Mouse (Mus musculus) midbrain, embryonic 10.5 days (tissue): ENCODE data around the gene Myd88. TPM values are rescaled to one million over a fixed set of nuclear protein-coding genes. Genes with fewer than 3 reads are reported as not detected.
"Not testable (repeated sequence)": the region's sequence is repeated elsewhere in the genome, so short reads cannot be mapped to it uniquely, and the experiment has no call there.

ENCODE experiments used
- DNase-seq: peaks from one replicate; pipeline ENCODE4 v3.0.0-alpha.2; 2017; ENCODE audit warnings: low spot score
- H3K27ac ChIP-seq: fragments of 300-500 bp; sonication (generic); replicated peaks from 2 replicates; pipeline ENCODE4 v1.5.1; 2016; ENCODE audit warnings: mild to moderate bottlenecking
- H3K27me3 ChIP-seq: fragments of 300-500 bp; sonication (generic); 2 replicates; pipeline ENCODE4 v1.6.1; 2016; ENCODE audit warnings: low read depth, mild to moderate bottlenecking; ENCODE audit not compliant: poor library complexity, severe bottlenecking
- H3K36me3 ChIP-seq: fragments of 300-500 bp; sonication (generic); 2 replicates; pipeline ENCODE4 v1.6.1; 2016; ENCODE audit warnings: mild to moderate bottlenecking, moderate library complexity
- H3K4me1 ChIP-seq: fragments of 300-500 bp; sonication (generic); 2 replicates; pipeline ENCODE4 v1.6.1; 2016
- H3K4me3 ChIP-seq: fragments of 300-500 bp; sonication (generic); 2 replicates; pipeline ENCODE4 v1.5.1; 2016; ENCODE audit warnings: mild to moderate bottlenecking, moderate library complexity
- H3K9me3 ChIP-seq: fragments of 300-500 bp; sonication (generic); replicated peaks from 2 replicates; pipeline ENCODE4 v1.6.1; 2016; ENCODE audit warnings: mild to moderate bottlenecking
- WGBS: fragments of 180-500 bp; shearing (Covaris S2); methylation state at CpG from one replicate; pipeline ENCODE4 v1.1.7; 2016; 5-methylcytosine and 5-hydroxymethylcytosine counted together
- polyA plus RNA-seq: library from polyadenylated mRNA; unstranded; fragments of >200 nt; fragmentation: Nextera tagmentation; extraction: Ambion mirVana; gene quantifications from 2 replicates; pipeline ENCODE4 v1.2.1, GENCODE M21; 2016

Myd88 gene
- polyA plus RNA-seq, result 7.5 and 8.2 TPM in 2 replicates

GRCm38 (mm10) chr9:119340909-119341816, at the start of gene Myd88:
Myd88 (minus strand) TSS chr9:119341411.
- Histone ChIP-seq H3K36me3 (peaks cover 37% of the 10 kb centered on the region), H3K27ac (peak within 1 kb of the TSS; percentile 91), H3K4me1 (peaks cover 34% of the 10 kb centered on the region), H3K9me3 (no peaks in the 10 kb centered on the region), H3K4me3 (peak within 1 kb of the TSS; percentile 84), H3K27me3 (peaks cover 27% of the 10 kb centered on the region)
- peak; percentile 95 for DNase-seq
- WGBS, result 0% methylated on average over 68 of the region's 68 CpGs

- Histone ChIP-seq H3K27ac (no peak overlapping the region), H3K9me3 (no peaks in the 10 kb centered on the region), H3K4me3 (no peak overlapping the region), H3K4me1 (no peaks in the 10 kb centered on the region), H3K36me3 (peaks cover 34% of the 10 kb centered on the region), H3K27me3 (no peaks in the 10 kb centered on the region)
- DNase-seq, result no peak
- 91% methylated on average over 2 of the region's 2 CpGs for WGBS
Observed at GRCm38 (mm10) chr9:119390214-119390613, 49.0 kb upstream of the Myd88 start.

- Histone ChIP-seq H3K36me3 (peaks cover 42% of the 10 kb centered on the region), H3K9me3 (no peaks in the 10 kb centered on the region), H3K4me3 (no peak overlapping the region), H3K27ac (no peak overlapping the region), H3K4me1 (no peaks in the 10 kb centered on the region), H3K27me3 (no peaks in the 10 kb centered on the region)
- no peak for DNase-seq
- WGBS, result 55% methylated on average over 5 of the region's 5 CpGs
Observed at GRCm38 (mm10) chr9:119388956-119389355, 47.7 kb upstream of the Myd88 start.

- Histone ChIP-seq H3K4me3 (no peak overlapping the region), H3K9me3 (no peaks in the 10 kb centered on the region), H3K36me3 (peaks cover 70% of the 10 kb centered on the region), H3K4me1 (peaks cover 3% of the 10 kb centered on the region; the same call in 1 of the 2 replicates), H3K27ac (no peak overlapping the region), H3K27me3 (no peaks in the 10 kb centered on the region)
- no peak for DNase-seq
- 62% methylated on average over 6 of the region's 6 CpGs for WGBS
Observed at GRCm38 (mm10) chr9:119382603-119383002, 41.4 kb upstream of the Myd88 start.

- no peak for DNase-seq
- Histone ChIP-seq H3K9me3 (no peaks in the 10 kb centered on the region), H3K27ac (no peak overlapping the region), H3K4me3 (no peak overlapping the region), H3K4me1 (peaks cover 3% of the 10 kb centered on the region; the same call in 1 of the 2 replicates), H3K27me3 (no peaks in the 10 kb centered on the region), H3K36me3 (peaks cover 51% of the 10 kb centered on the region)
- WGBS, result 95% methylated on average over 4 of the region's 4 CpGs
Observed at GRCm38 (mm10) chr9:119378231-119378630, 37.0 kb upstream of the Myd88 start.

GRCm38 (mm10) chr9:119375556-119375955, 34.3 kb upstream of the Myd88 start:
- DNase-seq, result no peak
- peaks cover 31% of the 10 kb centered on the region for H3K36me3 ChIP-seq
- H3K4me3 ChIP-seq, result no peak overlapping the region
- no peaks in the 10 kb centered on the region for H3K4me1 ChIP-seq
- H3K27ac ChIP-seq, result no peak overlapping the region
- H3K9me3 ChIP-seq, result no peaks in the 10 kb centered on the region
- 72% methylated on average over 6 of the region's 6 CpGs for WGBS
- H3K27me3 ChIP-seq, result no peaks in the 10 kb centered on the region

- H3K36me3 ChIP-seq, result peaks cover 26% of the 10 kb centered on the region
Observed at GRCm38 (mm10) chr9:119375008-119375407, 33.8 kb upstream of the Myd88 start.

GRCm38 (mm10) chr9:119371251-119371650, 30.0 kb upstream of the Myd88 start:
- WGBS, result 86% methylated on average over 4 of the region's 4 CpGs
- Histone ChIP-seq H3K9me3 (no peaks in the 10 kb centered on the region), H3K27ac (no peak overlapping the region), H3K4me3 (no peak overlapping the region), H3K36me3 (peaks cover 24% of the 10 kb centered on the region), H3K4me1 (no peaks in the 10 kb centered on the region), H3K27me3 (no peaks in the 10 kb centered on the region)
- no peak for DNase-seq

More at GRCm38 (mm10) chr9:119375008-119375407, 33.8 kb upstream of the Myd88 start:
- Histone ChIP-seq H3K27ac (no peak overlapping the region), H3K4me1 (no peaks in the 10 kb centered on the region), H3K27me3 (no peaks in the 10 kb centered on the region), H3K4me3 (no peak overlapping the region), H3K9me3 (no peaks in the 10 kb centered on the region)
- DNase-seq, result no peak
- WGBS, result 79% methylated on average over 3 of the region's 3 CpGs

GRCm38 (mm10) chr9:119370770-119371169, 29.6 kb upstream of the Myd88 start:
- 84% methylated on average over 4 of the region's 4 CpGs for WGBS
- H3K36me3 ChIP-seq, result peaks cover 24% of the 10 kb centered on the region
- H3K4me3 ChIP-seq, DNase-seq, H3K4me1 ChIP-seq, H3K27ac ChIP-seq, H3K27me3 ChIP-seq, H3K9me3 ChIP-seq: not testable (repeated sequence)

- Histone ChIP-seq H3K9me3 (no peaks in the 10 kb centered on the region), H3K27ac (no peak overlapping the region), H3K36me3 (peaks cover 22% of the 10 kb centered on the region), H3K4me1 (no peaks in the 10 kb centered on the region), H3K27me3 (no peaks in the 10 kb centered on the region), H3K4me3 (no peak overlapping the region)
- DNase-seq, result no peak
- WGBS, result 90% methylated on average over 3 of the region's 3 CpGs
Observed at GRCm38 (mm10) chr9:119368367-119368766, 27.2 kb upstream of the Myd88 start.

- WGBS, result 82% methylated on average over 7 of the region's 7 CpGs
- no peaks in the 10 kb centered on the region for H3K4me1 ChIP-seq
- no peaks in the 10 kb centered on the region for H3K27me3 ChIP-seq
Observed at GRCm38 (mm10) chr9:119365284-119365683, 24.1 kb upstream of the Myd88 start, which contains the start of gene Slc22a14. Slc22a14 (minus strand) TSS chr9:119365553.

GRCm38 (mm10) chr9:119363229-119363628, 22.0 kb upstream of the Myd88 start:
- Histone ChIP-seq H3K27me3 (peaks cover 3% of the 10 kb centered on the region; the same call in 1 of the 2 replicates), H3K9me3 (no peaks in the 10 kb centered on the region), H3K4me3 (no peak overlapping the region), H3K36me3 (peaks cover 14% of the 10 kb centered on the region), H3K4me1 (peaks cover 2% of the 10 kb centered on the region; the same call in 1 of the 2 replicates), H3K27ac (no peak overlapping the region)
- WGBS, result 94% methylated on average over 12 of the region's 12 CpGs
- DNase-seq, result no peak

More at GRCm38 (mm10) chr9:119365284-119365683, 24.1 kb upstream of the Myd88 start, which contains the start of gene Slc22a14:
- no peak for DNase-seq
- no peak within 1 kb of the TSS for H3K4me3 ChIP-seq
- no peak within 1 kb of the TSS for H3K27ac ChIP-seq
- H3K9me3 ChIP-seq, result no peaks in the 10 kb centered on the region
- H3K36me3 ChIP-seq, result peaks cover 23% of the 10 kb centered on the region

GRCm38 (mm10) chr9:119361416-119361815, 20.2 kb upstream of the Myd88 start:
- peaks cover 7% of the 10 kb centered on the region; the same call in 1 of the 2 replicates for H3K27me3 ChIP-seq
- no peak for DNase-seq
- 89% methylated on average over 5 of the region's 5 CpGs for WGBS
- peaks cover 12% of the 10 kb centered on the region for H3K4me1 ChIP-seq
- no peak overlapping the region for H3K4me3 ChIP-seq
- no peak overlapping the region for H3K27ac ChIP-seq
- no peaks in the 10 kb centered on the region for H3K9me3 ChIP-seq
- 0 out of 2 replicates have a peak, but pooled peaks cover 3% of the 10 kb centered on the region for H3K36me3 ChIP-seq
